Mouse (Mus musculus): ENCODE measurements around the gene Prmt1.

The Prmt1 gene

GRCm38 (mm10) chr7:45012824-45013223 lies 26.5 kb upstream of the Prmt1 start:
- DNase-seq (ENCODE audit: low spot score): no peak

- no peak for DNase-seq (ENCODE audit: low spot score)
Measured at GRCm38 (mm10) chr7:45012011-45012410, 25.6 kb upstream of the Prmt1 start.

- no peak for DNase-seq (ENCODE audit: low spot score)
Measured at GRCm38 (mm10) chr7:45008411-45008810, 22.0 kb upstream of the Prmt1 start.

- no peak for DNase-seq (ENCODE audit: low spot score)
Measured at GRCm38 (mm10) chr7:45007846-45008245, 21.5 kb upstream of the Prmt1 start.

GRCm38 (mm10) chr7:45007141-45007540 lies 20.8 kb upstream of the Prmt1 start:
- DNase-seq (ENCODE audit: low spot score): no peak

- no peak for DNase-seq (ENCODE audit: low spot score)
Measured at GRCm38 (mm10) chr7:45006503-45006902, 20.1 kb upstream of the Prmt1 start.

GRCm38 (mm10) chr7:45005321-45005992 lies 19.1 kb upstream of the Prmt1 start:
- DNase-seq (ENCODE audit: low spot score): no peak

- DNase-seq (ENCODE audit: low spot score): no peak
Measured at GRCm38 (mm10) chr7:45004546-45004945, 18.2 kb upstream of the Prmt1 start.

- no peak for DNase-seq (ENCODE audit: low spot score)
Measured at GRCm38 (mm10) chr7:45002440-45002839, 16.1 kb upstream of the Prmt1 start.

GRCm38 (mm10) chr7:45000539-45001114 lies 14.3 kb upstream of the Prmt1 start:
- no peak for DNase-seq (ENCODE audit: low spot score)

GRCm38 (mm10) chr7:44999753-45000152 lies 13.4 kb upstream of the Prmt1 start:
- DNase-seq (ENCODE audit: low spot score): no peak

- no peak for DNase-seq (ENCODE audit: low spot score)
Measured at GRCm38 (mm10) chr7:44998501-44998955, 12.2 kb upstream of the Prmt1 start, which contains the start of gene Bcl2l12. Gene Bcl2l12 (minus strand): TSS chr7:44998712.

GRCm38 (mm10) chr7:44997940-44998428 lies 11.6 kb upstream of the Prmt1 start:
- DNase-seq (ENCODE audit: low spot score): no peak

- peak; percentile 96 for DNase-seq (ENCODE audit: low spot score)
Measured at GRCm38 (mm10) chr7:44997231-44997939, 11.0 kb upstream of the Prmt1 start, which contains the start of gene Irf3. Gene Irf3 (plus strand): TSS chr7:44997648.

GRCm38 (mm10) chr7:44996672-44997071 lies 10.3 kb upstream of the Prmt1 start:
- DNase-seq (ENCODE audit: low spot score): no peak

- no peak for DNase-seq (ENCODE audit: low spot score)
Measured at GRCm38 (mm10) chr7:44986879-44987718, 731 bp upstream of the Prmt1 start.

- peak; percentile 69 for DNase-seq (ENCODE audit: low spot score)
Measured at GRCm38 (mm10) chr7:44985595-44986191, 675 bp downstream of the Prmt1 start.

- DNase-seq (ENCODE audit: low spot score): no peak
Measured at GRCm38 (mm10) chr7:44984833-44985164, 1.6 kb downstream of the Prmt1 start.

GRCm38 (mm10) chr7:44983944-44984832 lies 2.2 kb downstream of the Prmt1 start:
- no peak for DNase-seq (ENCODE audit: low spot score)

GRCm38 (mm10) chr7:44983085-44983484 lies 3.3 kb downstream of the Prmt1 start:
- peak; percentile 87 for DNase-seq (ENCODE audit: low spot score)

- DNase-seq (ENCODE audit: low spot score): no peak
Measured at GRCm38 (mm10) chr7:44981539-44981938, 4.8 kb downstream of the Prmt1 start.
